Mouse (Mus musculus) cortical plate, adult 2 months (tissue): ENCODE data around the gene Acer3.

ENCODE experiments used
- CTCF ChIP-seq: fragments of 200-500 bp; IDR thresholded peaks from 2 replicates; pipeline ENCODE4 v1.5.1; 2011; ENCODE audit warnings: mild to moderate bottlenecking, control low read depth, low read length; ENCODE audit not compliant: insufficient read depth; ENCODE audit errors: extremely low read depth
- POLR2A ChIP-seq: fragments of 200-500 bp; IDR thresholded peaks from 2 replicates; pipeline ENCODE4 v1.6.1; 2011; ENCODE audit warnings: mild to moderate bottlenecking, low read length, control low read depth; ENCODE audit not compliant: insufficient read depth; ENCODE audit errors: extremely low read depth

GRCm38 (mm10) chr7:98174883-98175755 lies 145.9 kb downstream of the Acer3 start:
- TF ChIP-seq CTCF (no peak), POLR2A (no peak)
